Mouse (Mus musculus) stomach, postnatal 0 days (tissue): Measurements from ENCODE around the gene Akt1. TPM values are rescaled to one million over a fixed set of nuclear protein-coding genes. Genes with fewer than 3 reads are reported as not detected.
A peak's percentile ranks its signal among the peaks of the same experiment; 100 is the strongest.

Experiments used
- ATAC-seq: fragments of 200-750 bp; cut with Nextera tagmentation; 2 replicates; pipeline ENCODE4 v1.8.0; 2017; ENCODE audit not compliant: low FRiP score, low TSS enrichment
- DNase-seq: peaks from one replicate; pipeline ENCODE4 v3.0.0-alpha.2; 2016; ENCODE audit warnings: low spot score
- H3K27ac ChIP-seq: fragments of 300-500 bp; sonication (generic); replicated peaks from 2 replicates; pipeline ENCODE4 v1.5.1; 2014; ENCODE audit warnings: mild to moderate bottlenecking, control low read depth
- H3K27me3 ChIP-seq: fragments of 300-500 bp; sonication (generic); 2 replicates; pipeline ENCODE4 v1.6.1; 2014; ENCODE audit warnings: low read length; ENCODE audit not compliant: control insufficient read depth, insufficient read depth
- H3K36me3 ChIP-seq: fragments of 300-500 bp; sonication (generic); 2 replicates; pipeline ENCODE4 v1.6.1; 2014; ENCODE audit warnings: low read length, mixed read lengths; ENCODE audit not compliant: control insufficient read depth, insufficient read depth
- H3K4me1 ChIP-seq: fragments of 300-500 bp; sonication (generic); replicated peaks from 2 replicates; pipeline ENCODE4 v1.6.1; 2014; ENCODE audit warnings: antibody characterized with exemption; ENCODE audit not compliant: control insufficient read depth, insufficient read depth
- H3K4me2 ChIP-seq: fragments of 300-500 bp; sonication (generic); replicated peaks from 2 replicates; pipeline ENCODE4 v1.6.1; 2014; ENCODE audit warnings: low read depth, mild to moderate bottlenecking, control low read depth, moderate library complexity
- H3K4me3 ChIP-seq: fragments of 300-500 bp; sonication (generic); 2 replicates; pipeline ENCODE4 v1.5.1; 2014; ENCODE audit warnings: low read depth, low read length, control low read depth
- H3K9ac ChIP-seq: fragments of 300-500 bp; sonication (generic); 2 replicates; pipeline ENCODE4 v1.6.1; 2014; ENCODE audit warnings: mild to moderate bottlenecking, low read length, control low read depth, mixed read lengths
- H3K9me3 ChIP-seq: fragments of 300-500 bp; sonication (generic); 2 replicates; pipeline ENCODE4 v1.6.1; 2016; ENCODE audit warnings: low read length; ENCODE audit not compliant: control insufficient read depth
- CTCF ChIP-seq: IDR thresholded peaks from 2 replicates; pipeline ENCODE4 v1.5.1; 2016; ENCODE audit warnings: antibody characterized with exemption, low read depth, mild to moderate bottlenecking, moderate library complexity
- EP300 ChIP-seq: optimal IDR thresholded peaks from 2 replicates; pipeline ENCODE3; 2016; ENCODE audit warnings: antibody characterized with exemption
- WGBS: fragments of 180-500 bp; shearing (Covaris S2); extraction: QIAGEN DNeasy Blood & Tissue Kit; methylation state at CpG from one replicate; pipeline ENCODE4 v1.1.7; 2014; 5-methylcytosine and 5-hydroxymethylcytosine counted together
- polyA plus RNA-seq: library from polyadenylated mRNA; unstranded; fragments of >200 nt; fragmentation: Nextera tagmentation; extraction: Ambion mirVana; gene quantifications from 2 replicates; pipeline ENCODE4 v1.2.1, GENCODE M21; 2015

Akt1 gene
- polyA plus RNA-seq, 1 experiment from 2014 or later = 84.5 TPM

DNA sequence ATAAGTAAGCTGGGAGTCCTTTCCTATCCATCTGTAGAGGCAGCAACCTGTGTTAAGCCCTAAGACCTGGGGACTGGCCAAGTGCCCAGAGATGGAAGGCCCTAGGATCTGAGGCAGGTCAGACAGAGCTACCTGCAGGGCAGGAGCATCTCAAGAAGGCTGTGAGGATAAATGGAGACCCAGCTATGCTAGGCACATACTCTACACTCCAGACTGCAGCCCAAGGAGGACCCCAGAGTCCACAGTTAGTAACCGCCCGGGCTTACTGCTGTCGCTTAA lies 13.4 kb downstream of the Akt1 start:
- 57% methylated on average over 3 of the region's 3 CpGs for WGBS
- TF ChIP-seq CTCF (no peak), EP300 (no peak)
- no peaks in the 10 kb centered on the region for H3K9me3 ChIP-seq
- H3K9ac ChIP-seq = peak overlapping the region; percentile 31; the same call in 1 of the 2 replicates
- H3K36me3 ChIP-seq = peaks cover 42% of the 10 kb centered on the region
- ATAC-seq (no peak), DNase-seq (no peak)
- no peaks in the 10 kb centered on the region for H3K27me3 ChIP-seq
- H3K27ac ChIP-seq = peak overlapping the region; percentile 82
- H3K4me2 ChIP-seq = peak overlapping the region; percentile 18; the same call in 1 of the 2 replicates
- peaks cover 20% of the 10 kb centered on the region for H3K4me1 ChIP-seq
- no peak overlapping the region for H3K4me3 ChIP-seq

DNA sequence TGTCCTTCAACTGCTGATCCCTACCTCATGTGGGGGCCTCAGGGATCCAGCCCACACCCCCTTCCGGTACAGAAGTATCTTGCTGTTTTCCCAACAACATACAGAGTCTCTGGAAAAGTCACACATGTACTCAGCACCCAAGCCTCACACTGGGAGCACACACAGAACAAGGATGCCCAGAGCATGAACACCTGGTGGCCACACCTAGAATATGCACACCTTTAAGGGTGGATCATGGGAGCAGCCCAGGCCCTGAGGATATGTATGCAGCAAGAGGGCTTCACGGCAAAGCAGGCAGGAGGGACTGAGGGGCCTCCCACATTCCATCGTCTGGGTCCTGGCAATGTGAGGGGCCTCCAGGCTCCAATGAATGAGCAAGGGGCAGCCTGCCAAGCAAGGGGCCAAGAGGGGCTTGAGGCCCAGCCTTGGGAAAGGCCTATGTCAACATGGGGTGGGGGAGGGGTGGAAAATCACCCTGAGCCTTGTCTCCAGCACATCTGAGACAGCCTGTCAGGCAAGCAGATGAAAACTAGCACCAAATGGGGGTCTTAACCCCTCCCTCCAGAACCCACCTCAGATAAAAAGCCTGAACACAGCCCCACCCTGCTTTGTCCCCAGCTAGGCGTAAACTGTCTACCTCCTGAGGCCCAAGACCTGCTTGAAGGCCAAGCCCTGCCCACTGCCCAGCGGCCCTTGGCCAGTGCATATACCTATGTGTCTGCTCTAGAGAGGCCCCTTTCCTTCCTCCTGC lies 13.9 kb downstream of the Akt1 start:
- Histone ChIP-seq H3K9me3 (no peaks in the 10 kb centered on the region), H3K4me1 (peaks cover 18% of the 10 kb centered on the region), H3K27me3 (no peaks in the 10 kb centered on the region), H3K27ac (peak overlapping the region; percentile 82), H3K9ac (peak overlapping the region; percentile 31; the same call in 1 of the 2 replicates), H3K4me2 (peak overlapping the region; percentile 18; the same call in 1 of the 2 replicates), H3K36me3 (peaks cover 41% of the 10 kb centered on the region), H3K4me3 (no peak overlapping the region)
- TF ChIP-seq CTCF (peak; percentile 42), EP300 (no peak)
- peak; percentile 67 for ATAC-seq
- DNase-seq = peak; percentile 83
- 14% methylated on average over 5 of the region's 5 CpGs for WGBS

DNA sequence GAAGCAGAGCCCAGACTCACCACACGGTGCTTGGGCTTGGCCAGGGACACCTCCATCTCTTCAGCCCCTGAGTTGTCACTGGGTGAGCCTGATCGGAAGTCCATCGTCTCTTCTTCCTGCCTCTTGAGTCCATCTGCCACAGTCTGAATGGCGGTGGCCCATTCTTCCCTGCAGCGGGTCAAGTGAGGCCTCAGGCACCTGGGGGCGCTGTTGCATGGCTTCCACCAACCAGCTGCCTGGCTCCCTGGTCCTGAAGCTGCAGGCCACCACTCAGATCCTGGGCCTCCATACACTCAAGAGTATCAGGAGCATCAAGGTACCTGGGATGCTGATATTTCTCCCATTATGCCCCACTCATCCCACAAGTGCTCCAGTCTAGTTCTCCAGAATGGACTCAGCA lies 15.6 kb downstream of the Akt1 start:
- Histone ChIP-seq H3K4me2 (no peak overlapping the region), H3K9me3 (no peaks in the 10 kb centered on the region), H3K4me3 (no peak overlapping the region), H3K27ac (no peak overlapping the region), H3K27me3 (no peaks in the 10 kb centered on the region), H3K9ac (no peak overlapping the region), H3K4me1 (peaks cover 8% of the 10 kb centered on the region; the same call in 1 of the 2 replicates), H3K36me3 (peaks cover 45% of the 10 kb centered on the region)
- TF ChIP-seq CTCF (peak; percentile 72), EP300 (no peak)
- WGBS = 91% methylated on average over 6 of the region's 6 CpGs
- ATAC-seq = no peak
- DNase-seq = peak; percentile 68

DNA sequence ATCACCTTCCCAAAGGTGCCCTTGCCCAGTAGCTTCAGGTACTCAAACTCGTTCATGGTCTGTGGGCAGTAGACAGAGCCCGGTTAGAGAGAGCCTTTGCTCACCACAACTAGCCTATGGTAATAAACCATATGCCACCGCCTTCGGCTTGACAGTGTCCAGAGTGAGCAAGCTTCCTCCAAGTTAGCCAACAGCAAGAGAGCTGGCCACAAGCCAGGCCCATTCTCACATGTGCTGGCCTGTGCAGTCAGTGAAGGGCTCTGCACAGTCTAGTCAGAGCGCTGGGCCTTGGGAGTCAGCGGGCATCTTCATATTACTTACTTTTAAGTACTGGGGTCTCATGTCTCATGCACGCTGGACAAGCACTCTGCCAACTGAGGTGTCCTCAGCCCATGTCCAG lies 16.1 kb downstream of the Akt1 start:
- Histone ChIP-seq H3K27me3 (no peaks in the 10 kb centered on the region), H3K4me2 (no peak overlapping the region), H3K9me3 (no peaks in the 10 kb centered on the region), H3K36me3 (peaks cover 45% of the 10 kb centered on the region), H3K4me1 (peaks cover 8% of the 10 kb centered on the region; the same call in 1 of the 2 replicates), H3K9ac (no peak overlapping the region), H3K4me3 (no peak overlapping the region), H3K27ac (no peak overlapping the region)
- no peak for DNase-seq
- TF ChIP-seq CTCF = no peak
- no peak for TF ChIP-seq EP300
- WGBS = 80% methylated on average over 7 of the region's 7 CpGs
- no peak for ATAC-seq

DNA sequence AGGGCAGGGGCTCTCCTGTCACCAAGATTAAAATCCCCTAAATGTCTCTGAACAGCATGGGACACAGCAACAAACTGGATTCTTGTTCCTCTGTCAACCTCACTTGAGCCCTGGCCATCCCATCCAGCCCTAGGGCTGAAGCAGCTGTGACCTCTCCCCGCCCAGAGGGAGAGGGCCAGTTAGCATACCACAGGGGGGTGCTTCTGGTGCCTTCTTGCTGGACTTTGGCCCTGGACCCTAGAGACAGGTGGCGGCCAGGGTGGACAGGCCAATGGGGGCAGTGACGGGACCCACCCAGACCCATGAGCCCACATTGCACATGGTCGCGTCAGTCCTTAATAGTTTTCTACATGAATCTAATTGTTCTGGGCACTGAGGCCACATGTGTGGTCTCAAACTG lies 20.6 kb downstream of the Akt1 start:
- Histone ChIP-seq H3K4me2 (no peak overlapping the region), H3K27ac (no peak overlapping the region), H3K4me1 (no peaks in the 10 kb centered on the region), H3K9me3 (no peaks in the 10 kb centered on the region), H3K4me3 (no peak overlapping the region), H3K27me3 (no peaks in the 10 kb centered on the region), H3K36me3 (peaks cover 42% of the 10 kb centered on the region), H3K9ac (no peak overlapping the region)
- TF ChIP-seq CTCF = no peak
- TF ChIP-seq EP300 = no peak
- DNase-seq = no peak
- no peak for ATAC-seq
- 95% methylated on average over 5 of the region's 5 CpGs for WGBS

DNA sequence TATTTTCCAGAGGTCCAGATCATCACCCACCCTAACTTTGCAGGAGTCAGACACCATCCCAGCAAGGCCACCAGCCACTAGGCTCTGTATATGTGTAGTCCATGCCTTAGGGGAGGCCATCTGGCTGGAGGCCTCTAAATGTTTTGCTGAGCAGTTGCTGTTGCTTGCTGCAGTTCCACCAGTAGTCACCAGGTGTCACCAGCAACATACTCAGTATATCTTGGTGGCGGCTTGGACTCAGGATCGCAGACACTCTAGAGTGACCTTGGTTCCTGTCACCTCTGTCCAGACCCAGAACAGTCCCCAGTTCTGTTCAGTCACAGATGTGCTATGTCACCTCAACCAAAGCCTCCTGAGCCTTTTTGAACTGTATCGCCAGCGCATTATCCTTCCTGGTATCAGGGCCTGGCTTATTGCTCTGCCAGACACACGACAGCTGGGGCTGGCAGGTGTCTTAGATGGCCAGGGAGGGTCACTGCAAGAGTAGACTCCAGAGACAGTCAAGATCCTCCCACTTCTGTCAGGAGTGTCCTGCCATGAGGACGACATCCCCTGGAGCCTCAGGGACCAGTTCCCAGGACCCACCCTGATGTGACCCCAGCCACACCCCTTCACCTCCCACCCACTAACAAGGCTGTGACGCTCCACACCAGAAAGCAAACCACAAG lies 21.4 kb downstream of the Akt1 start:
- peak; percentile 69 for ATAC-seq
- Histone ChIP-seq H3K4me3 (no peak overlapping the region), H3K36me3 (peaks cover 37% of the 10 kb centered on the region), H3K4me2 (no peak overlapping the region), H3K27ac (no peak overlapping the region), H3K9me3 (no peaks in the 10 kb centered on the region), H3K4me1 (no peaks in the 10 kb centered on the region), H3K9ac (no peak overlapping the region), H3K27me3 (no peaks in the 10 kb centered on the region)
- peak; percentile 89 for DNase-seq
- peak; percentile 98 for TF ChIP-seq CTCF
- TF ChIP-seq EP300 = no peak
- 31% methylated on average over 7 of the region's 7 CpGs for WGBS
